8 mouse cellular contexts compared by ENCODE assay signal in the genomic region with DNA sequence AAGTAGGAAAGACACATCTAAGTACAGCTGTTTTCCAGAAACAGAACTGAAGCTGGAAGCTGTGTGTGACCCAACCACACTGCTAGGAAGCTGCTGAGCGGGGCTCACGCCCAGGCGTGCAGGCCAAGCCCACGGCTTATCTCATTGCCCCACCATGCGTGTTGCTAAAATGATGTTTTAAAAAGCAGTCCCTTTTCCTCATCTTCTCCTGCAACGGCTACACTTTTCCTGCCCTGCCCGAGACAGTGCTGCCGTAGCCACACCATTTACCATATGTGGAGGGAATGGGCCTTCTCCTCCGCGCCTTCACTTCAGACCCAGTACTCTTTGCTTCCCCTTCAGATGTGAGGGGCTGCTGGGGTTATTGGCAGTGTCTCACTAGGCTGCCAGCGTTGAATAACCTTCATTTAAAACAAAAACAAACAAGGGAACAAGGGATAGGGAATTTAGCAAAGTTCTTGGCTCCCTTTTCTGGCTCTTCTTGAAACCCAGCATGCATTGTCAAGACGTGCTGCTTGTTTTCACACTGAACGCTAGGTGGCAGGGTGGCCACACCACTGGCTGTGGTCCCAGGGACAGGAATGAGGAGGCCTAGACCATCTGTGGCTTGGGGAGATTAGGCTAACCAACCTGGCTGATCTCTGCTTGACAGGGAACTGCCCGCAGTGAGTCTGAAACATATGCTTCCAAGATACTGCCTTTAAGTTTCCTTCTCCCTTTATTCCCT.
DNase-seq lines count a peak whose midpoint lies in the region; ATAC-seq lines count a peak whose summit lies in the region.

No protein-coding gene starts in this region.

- H3K4me1 ChIP-seq in hindbrain, embryonic 11.5 days (replicated peaks; ENCODE audit: control insufficient read depth, insufficient read depth, low read length) = peaks cover 7% of the 10 kb centered on the region; the same call in 1 of the 2 replicates

- ATAC-seq in frontal cortex, adult (ENCODE audit: low TSS enrichment) = peak; percentile 97
- ATAC-seq in hindbrain, embryonic 11.5 days (ENCODE audit: low FRiP score) = peak; percentile 88

- H3K36me3 ChIP-seq in hindbrain, embryonic 11.5 days (ENCODE audit: control insufficient read depth, insufficient read depth, low read length) = no peaks in the 10 kb centered on the region

- DNase-seq in MN1 (ENCODE audit: low spot score) = peak; percentile 91
- peak; percentile 93 for DNase-seq in cerebellum, adult 9-10 months
- DNase-seq in hindbrain, embryonic 11.5 days (ENCODE audit: low spot score) = peak; percentile 88
- DNase-seq in layer of hippocampus, postnatal 10 days (ENCODE audit: low spot score in 2 of 2) = peak; percentile 86 to 90
- DNase-seq in lung, postnatal 10 days = peak; percentile 93
- DNase-seq in ovary, postnatal 36 days (ENCODE audit: low spot score) = peak; percentile 81
- DNase-seq in thymus, postnatal 25 days = peak; percentile 81

- H3K4me3 ChIP-seq in hindbrain, embryonic 11.5 days (ENCODE audit: low read depth, low read length) = no peak overlapping the region

- 0 out of 2 replicates have a peak overlapping the region, but pooled peaks have one; percentile 31 for H3K9ac ChIP-seq in hindbrain, embryonic 11.5 days (ENCODE audit: low read depth, low read length)

- H3K27ac ChIP-seq in hindbrain, embryonic 11.5 days (ENCODE audit: low read depth, low read length) = no peak overlapping the region

- no peaks in the 10 kb centered on the region for H3K9me3 ChIP-seq in hindbrain, embryonic 11.5 days (ENCODE audit: control insufficient read depth, low read length)

- no peak overlapping the region for H3K4me2 ChIP-seq in hindbrain, embryonic 11.5 days (replicated peaks; ENCODE audit: low read depth, low read length)

- WGBS in hindbrain, embryonic 11.5 days = 53% methylated on average over 14 of the region's 14 CpGs

- no peaks in the 10 kb centered on the region for H3K27me3 ChIP-seq in hindbrain, embryonic 11.5 days (ENCODE audit: control insufficient read depth, insufficient read depth, low read length)
